Mouse (Mus musculus) stomach, postnatal 0 days (tissue): Measurements from ENCODE around the gene Auts2. TPM values are rescaled to one million over a fixed set of nuclear protein-coding genes. Genes with fewer than 3 reads are reported as not detected.

Experiments
- ATAC-seq: fragments of 200-750 bp; cut with Nextera tagmentation; 2 replicates; pipeline ENCODE4 v1.8.0; 2017; ENCODE audit not compliant: low FRiP score, low TSS enrichment
- DNase-seq: peaks from one replicate; pipeline ENCODE4 v3.0.0-alpha.2; 2016; ENCODE audit warnings: low spot score
- H3K27ac ChIP-seq: fragments of 300-500 bp; sonication (generic); replicated peaks from 2 replicates; pipeline ENCODE4 v1.5.1; 2014; ENCODE audit warnings: mild to moderate bottlenecking, control low read depth
- H3K27me3 ChIP-seq: fragments of 300-500 bp; sonication (generic); 2 replicates; pipeline ENCODE4 v1.6.1; 2014; ENCODE audit warnings: low read length; ENCODE audit not compliant: control insufficient read depth, insufficient read depth
- H3K36me3 ChIP-seq: fragments of 300-500 bp; sonication (generic); 2 replicates; pipeline ENCODE4 v1.6.1; 2014; ENCODE audit warnings: low read length, mixed read lengths; ENCODE audit not compliant: control insufficient read depth, insufficient read depth
- H3K4me1 ChIP-seq: fragments of 300-500 bp; sonication (generic); replicated peaks from 2 replicates; pipeline ENCODE4 v1.6.1; 2014; ENCODE audit warnings: antibody characterized with exemption; ENCODE audit not compliant: control insufficient read depth, insufficient read depth
- H3K4me2 ChIP-seq: fragments of 300-500 bp; sonication (generic); replicated peaks from 2 replicates; pipeline ENCODE4 v1.6.1; 2014; ENCODE audit warnings: low read depth, mild to moderate bottlenecking, control low read depth, moderate library complexity
- H3K4me3 ChIP-seq: fragments of 300-500 bp; sonication (generic); 2 replicates; pipeline ENCODE4 v1.5.1; 2014; ENCODE audit warnings: low read depth, low read length, control low read depth
- H3K9ac ChIP-seq: fragments of 300-500 bp; sonication (generic); 2 replicates; pipeline ENCODE4 v1.6.1; 2014; ENCODE audit warnings: mild to moderate bottlenecking, low read length, control low read depth, mixed read lengths
- H3K9me3 ChIP-seq: fragments of 300-500 bp; sonication (generic); 2 replicates; pipeline ENCODE4 v1.6.1; 2016; ENCODE audit warnings: low read length; ENCODE audit not compliant: control insufficient read depth
- CTCF ChIP-seq: IDR thresholded peaks from 2 replicates; pipeline ENCODE4 v1.5.1; 2016; ENCODE audit warnings: antibody characterized with exemption, low read depth, mild to moderate bottlenecking, moderate library complexity
- EP300 ChIP-seq: optimal IDR thresholded peaks from 2 replicates; pipeline ENCODE3; 2016; ENCODE audit warnings: antibody characterized with exemption
- WGBS: fragments of 180-500 bp; shearing (Covaris S2); extraction: QIAGEN DNeasy Blood & Tissue Kit; methylation state at CpG from one replicate; pipeline ENCODE4 v1.1.7; 2014; 5-methylcytosine and 5-hydroxymethylcytosine counted together
- polyA plus RNA-seq: library from polyadenylated mRNA; unstranded; fragments of >200 nt; fragmentation: Nextera tagmentation; extraction: Ambion mirVana; gene quantifications from 2 replicates; pipeline ENCODE4 v1.2.1, GENCODE M21; 2015

The Auts2 gene
- polyA plus RNA-seq, 1 experiment from 2014 or later = 7.3 TPM

DNA sequence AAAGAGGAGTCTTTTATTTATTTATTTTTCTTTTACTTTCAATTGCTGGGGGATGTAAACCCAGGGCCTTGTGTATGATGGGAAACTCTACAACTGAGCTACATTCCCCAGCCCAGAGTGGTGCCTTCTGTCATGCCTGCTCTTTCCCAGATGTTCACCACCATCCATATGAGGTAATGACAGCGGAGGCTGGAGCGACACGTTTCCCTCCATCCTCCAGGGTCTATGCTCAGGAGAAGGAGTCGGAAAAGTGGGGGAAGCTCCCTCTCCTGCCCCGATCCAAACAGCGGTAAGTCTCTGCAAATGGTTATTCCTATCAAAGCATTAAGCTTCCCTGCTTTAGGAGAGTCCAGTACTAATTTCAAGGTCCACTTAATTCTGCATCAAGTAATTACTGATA, 768.4 kb downstream of the Auts2 start:
- Histone ChIP-seq H3K4me1 (no peaks in the 10 kb centered on the region), H3K4me2 (no peak overlapping the region), H3K9ac (no peak overlapping the region), H3K4me3 (no peak overlapping the region), H3K27me3 (no peaks in the 10 kb centered on the region), H3K27ac (no peak overlapping the region), H3K9me3 (no peaks in the 10 kb centered on the region), H3K36me3 (no peaks in the 10 kb centered on the region)
- TF ChIP-seq EP300 = no peak
- TF ChIP-seq CTCF = no peak
- ATAC-seq (no peak), DNase-seq (no peak)
- WGBS = 92% methylated on average over 6 of the region's 6 CpGs

DNA sequence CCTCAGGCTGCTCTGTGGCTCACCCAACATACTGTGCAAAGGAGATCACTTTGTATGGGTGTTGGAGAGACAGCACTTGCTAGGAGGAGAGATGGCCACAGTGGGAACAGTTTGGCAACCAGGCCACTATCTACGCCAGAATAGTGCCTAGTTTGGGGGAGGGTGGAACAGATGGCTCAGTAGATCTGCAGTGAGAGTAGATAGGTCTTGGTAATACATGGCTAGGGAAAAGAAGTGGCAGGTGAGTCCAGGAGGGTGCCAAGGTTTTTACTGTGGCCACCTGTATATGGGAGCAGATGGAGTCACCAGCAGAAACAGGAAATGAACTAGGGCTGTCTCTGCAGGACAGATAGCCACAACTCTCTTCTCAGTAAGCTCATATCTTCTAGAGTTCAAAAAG, 770.5 kb downstream of the Auts2 start:
- WGBS = 93% methylated on average over 1 of the region's 1 CpGs
- Histone ChIP-seq H3K4me2 (no peak overlapping the region), H3K9ac (no peak overlapping the region), H3K27me3 (no peaks in the 10 kb centered on the region), H3K27ac (no peak overlapping the region), H3K4me3 (no peak overlapping the region), H3K4me1 (no peaks in the 10 kb centered on the region), H3K36me3 (no peaks in the 10 kb centered on the region), H3K9me3 (no peaks in the 10 kb centered on the region)
- ATAC-seq (no peak), DNase-seq (no peak)
- TF ChIP-seq EP300 = no peak
- TF ChIP-seq CTCF = no peak

DNA sequence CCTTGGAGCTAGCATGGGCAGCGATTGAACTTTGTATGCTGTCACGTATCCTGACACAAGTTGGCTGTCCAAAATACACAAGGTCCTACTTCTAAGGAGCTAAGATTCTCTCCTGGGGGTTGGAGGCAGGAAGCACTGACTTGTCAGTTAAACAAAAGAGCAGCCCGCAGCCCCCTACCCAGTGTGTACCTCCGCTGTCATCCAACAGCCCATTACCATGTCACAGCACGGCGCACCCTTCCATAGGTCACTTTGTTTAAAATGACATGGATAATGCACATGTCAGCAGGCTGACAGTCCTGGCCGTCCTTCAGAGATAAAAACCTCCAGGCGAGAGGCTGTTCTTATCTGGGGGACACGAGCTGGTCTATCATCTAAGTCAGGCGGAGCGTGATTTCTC, 773.9 kb downstream of the Auts2 start:
- no peak for ATAC-seq
- H3K4me3 ChIP-seq = no peak overlapping the region
- no peaks in the 10 kb centered on the region for H3K9me3 ChIP-seq
- 66% methylated on average over 11 of the region's 11 CpGs for WGBS
- H3K36me3 ChIP-seq = no peaks in the 10 kb centered on the region
- H3K27ac ChIP-seq = no peak overlapping the region
- DNase-seq = no peak
- no peaks in the 10 kb centered on the region for H3K4me1 ChIP-seq
- H3K27me3 ChIP-seq = no peaks in the 10 kb centered on the region
- TF ChIP-seq EP300 (no peak), CTCF (no peak)
- no peak overlapping the region for H3K9ac ChIP-seq
- H3K4me2 ChIP-seq = no peak overlapping the region

- H3K4me2 ChIP-seq = no peak overlapping the region
- ATAC-seq (no peak), DNase-seq (no peak)
- H3K27ac ChIP-seq = no peak overlapping the region
- H3K4me1 ChIP-seq = no peaks in the 10 kb centered on the region
- H3K9ac ChIP-seq = no peak overlapping the region
- no peaks in the 10 kb centered on the region for H3K9me3 ChIP-seq
- TF ChIP-seq EP300 (no peak), CTCF (no peak)
- no peaks in the 10 kb centered on the region for H3K27me3 ChIP-seq
- 74% methylated on average over 12 of the region's 12 CpGs for WGBS
- H3K4me3 ChIP-seq = no peak overlapping the region
- H3K36me3 ChIP-seq = no peaks in the 10 kb centered on the region
Observed at GRCm38 (mm10) chr5:131767699-131768264, 775.4 kb downstream of the Auts2 start.

- TF ChIP-seq EP300 (no peak), CTCF (no peak)
- H3K4me2 ChIP-seq = no peak overlapping the region
- H3K4me1 ChIP-seq = no peaks in the 10 kb centered on the region
- H3K36me3 ChIP-seq = no peaks in the 10 kb centered on the region
- H3K27ac ChIP-seq = no peak overlapping the region
- no peaks in the 10 kb centered on the region for H3K27me3 ChIP-seq
- no peaks in the 10 kb centered on the region for H3K9me3 ChIP-seq
- DNase-seq (no peak), ATAC-seq (no peak)
- 89% methylated on average over 9 of the region's 9 CpGs for WGBS
- H3K4me3 ChIP-seq = no peak overlapping the region
- H3K9ac ChIP-seq = no peak overlapping the region
Observed at GRCm38 (mm10) chr5:131767176-131767575, 776.0 kb downstream of the Auts2 start.

GRCm38 (mm10) chr5:131759432-131759831, 783.7 kb downstream of the Auts2 start:
- Histone ChIP-seq H3K4me2 (no peak overlapping the region), H3K4me3 (no peak overlapping the region), H3K4me1 (no peaks in the 10 kb centered on the region), H3K9ac (no peak overlapping the region), H3K27me3 (no peaks in the 10 kb centered on the region), H3K27ac (no peak overlapping the region), H3K9me3 (no peaks in the 10 kb centered on the region), H3K36me3 (no peaks in the 10 kb centered on the region)
- ATAC-seq (no peak), DNase-seq (no peak)
- no peak for TF ChIP-seq EP300
- no peak for TF ChIP-seq CTCF
- 77% methylated on average over 13 of the region's 13 CpGs for WGBS
